In the genomic region with DNA sequence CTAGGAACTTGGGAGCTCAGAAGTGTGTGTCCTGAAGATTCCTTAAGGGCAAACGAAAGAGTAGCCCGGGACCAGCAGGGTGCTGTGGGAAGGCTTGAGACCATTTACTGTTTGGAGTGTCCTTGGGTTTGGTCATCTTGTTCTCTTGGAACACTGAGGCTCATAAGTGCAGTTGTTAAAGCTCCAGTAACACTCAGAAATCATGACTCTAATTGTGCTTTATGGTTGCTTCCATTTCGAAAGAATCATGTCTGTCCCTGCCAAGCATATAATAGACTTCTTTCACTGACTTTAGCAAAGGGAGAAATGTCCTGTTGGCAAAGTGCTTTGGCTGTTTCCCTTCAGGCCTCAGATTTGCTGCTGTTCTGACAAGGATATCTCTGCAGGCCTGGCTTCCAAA, we compare ENCODE assay signal across 14 mouse cellular contexts.
"Had no signal": no experiment of that assay in that cellular context is flagged by ENCODE, and none has a peak within 500 bp of the region (broad histone marks: within the 10 kb centered on the region; RNA-seq: fewer than 3 reads in every experiment).

No protein-coding gene starts in this region.

- H3K4me2 ChIP-seq: limb, embryonic 13.5 days; liver, embryonic 12.5 days; liver, embryonic 15.5 days; midbrain, embryonic 11.5 days had no signal

- H3K4me3 ChIP-seq: layer of hippocampus, adult 2 months; limb, embryonic 10.5 days; limb, embryonic 13.5 days; liver, embryonic 12.5 days; liver, embryonic 15.5 days had no signal

- ATAC-seq: liver, embryonic 12.5 days had no signal

- H3K9me3 ChIP-seq: limb, embryonic 10.5 days; limb, embryonic 13.5 days; liver, embryonic 12.5 days; liver, embryonic 15.5 days had no signal

- H3K36me3 ChIP-seq: limb, embryonic 10.5 days; liver, embryonic 12.5 days; liver, embryonic 15.5 days had no signal

- H3K27ac ChIP-seq: kidney, postnatal 0 days; layer of hippocampus, adult 2 months; limb, embryonic 10.5 days; limb, embryonic 13.5 days; liver, embryonic 12.5 days; liver, embryonic 15.5 days had no signal

- H3K27me3 ChIP-seq: limb, embryonic 13.5 days; liver, embryonic 12.5 days; liver, embryonic 15.5 days had no signal

- DNase-seq: kidney, adult 2 months; layer of hippocampus, adult 9-11 months; liver; lung, postnatal 36 days; midbrain, embryonic 14.5 days; thymus, adult 18-20 months; thymus, postnatal 36 days had no signal

- H3K9ac ChIP-seq: limb, embryonic 13.5 days; liver, embryonic 12.5 days; liver, embryonic 15.5 days had no signal

- H3K4me1 ChIP-seq: limb, embryonic 10.5 days; limb, embryonic 13.5 days; liver, embryonic 12.5 days; liver, embryonic 15.5 days had no signal
